Mouse (Mus musculus) layer of hippocampus, postnatal 14 days (tissue): ENCODE data around the gene Gnptab. TPM values are rescaled to one million over a fixed set of nuclear protein-coding genes. Genes with fewer than 3 reads are reported as not detected.

Experiments used
- total RNA-seq, 2 experiments: library from RNA; stranded (reverse); gene quantifications; 2 replicates each; pipeline ENCODE4 v1.2.3; 2021

Gnptab gene
- total RNA-seq, 2 experiments from 2014 or later, result 83.8 to 96.8 TPM

Other genes starting within 250 kb of the Gnptab start
- 1 to 10 TPM; 1.1 to 1.3 TPM for gene Parpbp, start 232.2 kb upstream of the Gnptab start, total RNA-seq
- 1 to 10 TPM; 6.9 TPM for gene Nup37, start 232.1 kb upstream of the Gnptab start, total RNA-seq
- 10 to 100 TPM; 23.4 to 27.4 TPM for gene Washc3, start 178.0 kb upstream of the Gnptab start, total RNA-seq
- gene Dram1, start 52 bp upstream of the Gnptab start, total RNA-seq, result 1 to 10 TPM; 1.5 to 1.6 TPM
- gene Sycp3, start 80.4 kb downstream of the Gnptab start, total RNA-seq, result under 1 TPM; 0.48 to 0.93 TPM
- gene Chpt1, start 124.9 kb downstream of the Gnptab start, total RNA-seq, result 10 to 100 TPM; 43.3 to 45.8 TPM
- 1 to 10 TPM; 1.4 to 2.1 TPM for gene Mybpc1, start 226.0 kb downstream of the Gnptab start, total RNA-seq